Mouse (Mus musculus) spleen, postnatal 36 days (tissue): ENCODE results near the gene Tmem238l.

Experiments
- DNase-seq, 2 experiments: peaks; one replicate each; pipeline ENCODE4 v3.0.0; 2022; ENCODE audit warnings: low spot score in 2 of 2, mixed read lengths in 1 of 2

The Tmem238l gene

GRCm38 (mm10) chr11:66975606-66976330, 19.3 kb downstream of the Tmem238l start:
- DNase-seq, result no peak

DNA sequence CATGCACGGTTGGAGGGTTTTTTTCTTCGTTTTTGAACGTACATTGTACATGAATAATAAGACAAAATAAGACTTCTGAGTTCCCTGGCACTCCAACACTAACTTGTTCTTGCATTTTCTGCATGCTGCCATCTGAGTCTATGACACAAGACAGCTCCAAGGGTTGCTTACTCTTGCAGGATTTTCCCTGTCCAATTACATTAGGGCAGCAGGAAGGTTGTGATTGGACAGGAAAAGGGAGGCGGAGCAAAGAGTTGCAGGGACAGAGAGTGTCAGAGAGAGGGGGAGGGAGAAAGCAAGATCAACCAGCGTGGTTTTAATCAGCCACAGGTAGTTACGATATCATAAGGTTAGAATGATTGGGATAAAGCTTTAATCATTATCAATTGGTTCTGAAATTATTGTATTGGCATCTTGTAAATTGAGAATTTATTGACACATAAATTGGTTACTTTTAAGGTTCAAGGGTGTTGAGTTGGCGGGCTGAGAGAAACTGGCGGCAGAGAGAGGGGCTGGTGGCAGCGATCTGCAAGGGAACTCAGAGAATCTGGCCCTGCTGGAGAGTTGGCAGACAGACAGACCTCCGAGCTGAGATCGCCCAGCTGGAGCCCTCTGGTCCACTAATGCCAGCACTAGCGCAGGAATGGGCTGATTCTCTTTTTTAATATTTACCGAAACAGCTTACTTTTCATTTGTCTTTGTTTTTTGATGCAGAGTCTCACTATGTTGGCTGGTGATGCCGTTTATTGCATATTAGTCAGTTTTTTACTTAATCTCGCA, 25.1 kb downstream of the Tmem238l start:
- no peak for DNase-seq

GRCm38 (mm10) chr11:66982794-66983193, 26.4 kb downstream of the Tmem238l start:
- DNase-seq, result peak; percentile 34 to 48

GRCm38 (mm10) chr11:66983422-66984164, 27.2 kb downstream of the Tmem238l start:
- DNase-seq, result no peak

DNA sequence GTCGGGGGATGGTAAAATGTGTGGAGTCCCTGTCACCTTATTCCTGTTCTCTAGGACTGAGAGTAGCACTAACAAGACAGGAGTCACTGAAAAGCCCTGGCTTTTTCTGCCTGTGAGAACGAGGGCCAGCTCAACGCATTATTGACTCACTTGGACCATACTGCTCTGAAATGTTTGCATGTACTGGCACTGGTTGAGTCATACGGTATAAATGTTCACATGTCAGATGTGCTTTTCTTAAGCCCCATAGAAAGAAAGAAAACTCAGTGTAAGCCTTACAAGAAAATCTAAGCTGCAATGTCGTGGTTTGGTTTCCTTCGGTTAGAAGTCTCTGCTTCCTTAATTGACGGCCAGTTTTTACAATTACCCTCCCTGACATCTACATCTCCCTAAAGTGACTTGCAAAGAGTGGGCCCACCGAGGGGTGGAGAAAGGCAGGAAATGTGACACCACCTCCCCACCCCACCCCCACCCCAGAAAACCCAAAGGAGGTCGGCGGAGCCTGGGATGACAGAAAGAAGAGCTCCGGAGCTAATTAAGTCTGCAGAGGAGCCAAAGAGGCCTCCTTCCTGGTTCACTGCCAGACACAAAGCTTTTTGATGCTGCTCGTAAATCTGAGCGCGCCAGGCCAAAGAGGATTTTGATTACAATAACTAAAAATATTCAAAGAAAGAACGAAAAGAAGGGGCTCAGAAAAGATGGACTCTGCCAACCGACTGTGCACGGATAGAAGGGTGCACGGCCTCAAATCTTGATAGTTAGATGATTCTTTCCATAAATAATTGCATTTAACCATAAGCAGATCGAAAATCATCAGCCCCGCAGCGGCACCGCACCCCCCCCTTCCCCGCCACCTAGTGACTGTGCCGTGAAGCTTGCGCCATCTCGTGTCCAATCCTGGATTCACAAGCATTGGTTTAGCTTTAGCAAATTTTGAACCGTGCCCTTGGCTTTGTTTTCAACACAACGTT, 28.0 kb downstream of the Tmem238l start:
- DNase-seq, result peak; percentile 29 to 52

DNA sequence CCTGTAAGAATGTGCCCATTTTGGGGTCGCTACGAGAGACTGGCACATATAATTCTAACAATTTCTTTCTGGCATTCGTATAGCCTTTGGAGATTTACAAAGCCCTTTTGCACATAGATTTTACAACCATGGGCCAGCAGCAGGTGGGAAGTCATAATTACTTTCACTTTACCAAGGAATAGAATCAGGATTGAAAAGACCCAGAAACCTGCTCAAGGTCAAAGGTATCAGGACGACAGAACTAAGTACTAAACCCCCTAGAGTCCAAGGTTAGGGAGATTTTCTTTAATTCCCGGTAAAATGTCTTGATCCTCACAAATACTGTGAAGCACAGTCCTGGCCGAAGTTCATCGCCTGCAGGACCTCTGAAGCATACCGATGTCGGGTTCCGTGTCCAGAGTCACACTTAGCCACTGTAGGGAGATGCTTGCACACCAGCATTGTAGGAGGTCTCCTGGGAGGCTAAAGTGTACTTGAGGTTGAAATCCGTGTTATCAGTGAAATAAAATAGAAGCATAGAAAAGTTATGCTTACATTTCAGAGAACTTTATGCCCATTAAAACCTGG, 28.8 kb downstream of the Tmem238l start:
- DNase-seq, result no peak

GRCm38 (mm10) chr11:66992150-66992549, 35.7 kb downstream of the Tmem238l start:
- no peak for DNase-seq

- no peak for DNase-seq
These were observed 37.2 kb downstream of the Tmem238l start for GRCm38 (mm10) chr11:66993674-66994073.

DNA sequence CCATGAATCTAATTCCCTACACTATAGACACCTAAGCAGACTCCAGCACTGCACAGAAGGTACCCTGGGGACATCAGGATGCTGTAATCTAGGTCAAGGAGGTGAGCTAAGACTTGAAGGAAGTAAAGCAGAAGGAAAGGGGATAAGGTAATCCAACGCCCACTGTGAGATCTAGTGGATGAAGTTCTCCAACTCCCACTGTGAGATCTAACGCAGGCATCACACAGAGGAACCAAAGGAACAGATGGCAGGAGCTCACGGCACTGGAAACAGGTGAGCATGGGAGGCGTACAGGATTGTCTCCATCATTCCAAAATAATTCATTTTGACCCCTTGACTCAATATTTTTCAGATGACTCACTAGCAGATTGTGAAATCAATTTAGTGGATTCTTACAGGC, 40.0 kb downstream of the Tmem238l start:
- DNase-seq, result no peak

- no peak for DNase-seq
These were observed 42.3 kb downstream of the Tmem238l start for GRCm38 (mm10) chr11:66998467-66999403.

- no peak for DNase-seq
These were observed 44.2 kb downstream of the Tmem238l start for GRCm38 (mm10) chr11:67000671-67001070.

- no peak for DNase-seq
These were observed 45.3 kb downstream of the Tmem238l start for GRCm38 (mm10) chr11:67001717-67002116.

DNA sequence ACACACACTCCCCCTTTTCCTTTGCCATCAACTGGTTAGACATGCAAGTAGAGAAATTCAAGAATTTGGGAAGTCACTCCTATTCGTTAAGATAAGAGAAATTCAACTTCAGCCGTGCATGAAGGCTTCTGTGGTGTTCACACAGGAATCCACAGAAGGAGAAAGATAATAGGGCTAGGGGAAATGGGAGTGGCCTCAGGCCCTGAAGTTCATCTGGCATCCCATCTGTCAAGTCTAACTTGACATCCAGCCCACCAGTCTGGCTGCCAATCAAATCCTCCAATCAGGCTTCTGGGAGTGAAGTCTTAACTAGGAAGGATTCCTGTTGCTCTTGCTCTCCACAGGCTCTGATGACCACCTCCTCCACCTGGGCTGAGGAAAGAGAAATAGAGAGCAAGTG, 46.5 kb downstream of the Tmem238l start:
- no peak for DNase-seq

DNA sequence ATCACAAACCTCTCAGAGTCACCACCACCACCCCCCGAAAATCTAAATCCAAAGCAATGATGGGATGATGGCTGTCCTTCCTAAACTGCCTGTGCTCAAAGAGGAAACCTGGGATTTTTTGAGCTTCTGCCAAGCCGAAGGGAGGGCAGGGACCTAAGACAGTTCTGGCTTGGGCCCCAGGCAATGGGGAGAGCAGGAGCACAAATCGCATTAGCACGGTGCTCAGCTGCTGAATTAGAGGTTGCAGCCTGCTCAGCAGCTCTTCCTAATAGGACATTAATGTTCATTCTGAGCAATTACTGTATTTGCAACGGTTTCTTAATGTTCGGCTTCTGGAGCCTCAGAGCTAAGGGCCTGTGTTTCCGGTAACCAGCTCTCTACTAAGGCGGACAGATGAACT, 51.5 kb downstream of the Tmem238l start:
- DNase-seq, result no peak

DNA sequence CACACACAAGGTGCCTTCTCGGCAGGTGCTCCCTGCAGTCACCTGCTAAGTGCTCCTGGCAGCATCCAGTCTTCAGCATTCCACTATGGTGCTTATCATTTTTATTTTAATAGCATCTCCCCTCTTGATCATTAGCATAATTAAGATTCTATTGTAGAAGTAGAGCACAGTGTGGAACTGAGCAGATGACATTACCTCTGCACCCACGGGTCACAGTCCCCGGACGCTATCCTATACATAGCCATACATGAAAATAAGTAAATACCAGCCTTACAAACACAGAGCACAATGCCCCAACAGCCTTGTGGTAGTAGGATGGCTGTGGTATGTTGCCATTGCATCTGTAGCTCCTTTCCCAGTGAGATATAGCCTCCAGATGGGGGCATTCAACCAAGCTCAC, 52.1 kb downstream of the Tmem238l start:
- DNase-seq, result no peak

DNA sequence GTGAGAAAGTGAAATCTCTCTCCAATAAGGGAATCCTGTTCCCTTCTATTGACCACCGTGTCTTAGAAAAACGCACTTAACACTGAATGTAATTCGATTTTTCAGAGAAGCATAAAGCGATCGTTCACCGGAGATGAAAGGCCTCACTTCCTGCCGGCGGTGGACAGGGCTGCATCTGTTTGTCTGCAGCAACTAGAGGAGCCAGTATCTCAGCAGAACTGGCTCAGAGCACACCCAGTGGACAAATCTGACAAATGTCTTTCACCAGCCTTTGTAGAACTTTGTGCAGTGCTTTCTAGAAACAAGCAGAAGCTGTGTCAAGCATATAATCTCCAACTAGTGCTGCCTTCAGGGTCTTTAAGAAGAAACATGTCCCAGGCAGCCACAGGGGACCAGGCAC, 54.0 kb downstream of the Tmem238l start:
- no peak for DNase-seq

GRCm38 (mm10) chr11:67011635-67012034, 55.2 kb downstream of the Tmem238l start:
- no peak for DNase-seq
